Mouse (Mus musculus): ENCODE results near the gene Tpsab1. TPM values are rescaled to one million over a fixed set of nuclear protein-coding genes. Genes with fewer than 3 reads are reported as not detected.

Gene Tpsab1
- 0.21 and 0.23 TPM in 2 replicates for polyA plus RNA-seq (2015; fragmentation: Nextera tagmentation; extraction: Ambion mirVana)

- ATAC-seq (ENCODE audit: insufficient number of reproducible peaks, insufficient read depth, low FRiP score, low TSS enrichment, low read depth), result no peak
These were observed at the start of gene Tpsab1 for GRCm38 (mm10) chr17:25345462-25345861. TSS of gene Tpsab1 (minus strand) at chr17:25345562.

DNA sequence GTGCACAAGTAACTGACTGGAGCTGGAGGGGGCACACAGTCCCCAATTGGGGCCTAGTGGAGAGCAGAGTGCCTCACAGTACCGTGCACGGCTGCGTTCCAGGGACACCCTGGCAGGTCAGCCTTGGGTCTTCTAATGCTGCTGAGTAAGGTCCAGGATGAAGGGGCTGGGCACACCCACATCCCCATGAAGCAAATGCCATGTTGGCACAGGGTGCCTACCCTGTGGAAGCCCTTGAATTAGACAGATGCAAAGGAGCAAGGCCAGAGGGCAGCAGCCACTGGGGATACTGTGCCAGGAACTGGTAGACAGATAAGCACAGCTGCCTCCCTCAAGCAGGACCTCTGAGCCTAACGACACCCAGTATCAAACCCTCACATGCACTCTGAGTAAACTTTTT, 49.2 kb upstream of the Tpsab1 start:
- no peak for ATAC-seq (ENCODE audit: insufficient number of reproducible peaks, insufficient read depth, low FRiP score, low TSS enrichment, low read depth)
- Histone ChIP-seq H3K4me2 (no peak overlapping the region), H3K4me3 (no peak overlapping the region), H3K36me3 (peaks cover 70% of the 10 kb centered on the region), H3K9ac (no peak overlapping the region), H3K9me3 (no peaks in the 10 kb centered on the region), H3K27ac (no peak overlapping the region), H3K27me3 (no peaks in the 10 kb centered on the region), H3K4me1 (peaks cover 11% of the 10 kb centered on the region)
- WGBS, result 85% methylated on average over 4 of the region's 4 CpGs

More at GRCm38 (mm10) chr17:25345462-25345861, at the start of gene Tpsab1:
- Histone ChIP-seq H3K27ac (no peak within 1 kb of the TSS), H3K4me3 (no peak within 1 kb of the TSS), H3K36me3 (no peaks in the 10 kb centered on the region), H3K4me1 (no peaks in the 10 kb centered on the region), H3K27me3 (peaks cover 4% of the 10 kb centered on the region; the same call in 1 of the 2 replicates), H3K9ac (no peak within 1 kb of the TSS), H3K9me3 (no peaks in the 10 kb centered on the region), H3K4me2 (no peak within 1 kb of the TSS)
- 85% methylated on average over 4 of the region's 4 CpGs for WGBS

DNA sequence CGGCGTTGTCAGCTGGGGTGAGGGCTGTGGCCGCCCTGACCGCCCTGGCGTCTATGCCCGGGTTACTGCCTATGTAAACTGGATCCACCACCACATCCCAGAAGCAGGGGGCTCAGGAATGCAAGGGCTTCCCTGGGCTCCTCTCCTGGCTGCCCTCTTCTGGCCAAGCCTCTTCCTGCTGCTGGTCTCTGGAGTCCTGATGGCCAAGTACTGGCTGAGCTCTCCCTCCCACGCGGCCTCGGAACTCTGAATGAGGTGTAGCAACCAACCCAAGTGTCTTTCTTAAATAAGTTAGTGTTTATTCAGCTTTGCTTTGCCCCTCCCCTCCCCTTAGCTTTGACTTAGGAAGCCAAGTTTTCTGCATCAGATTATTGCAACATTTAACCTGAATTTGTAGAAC, 28.6 kb upstream of the Tpsab1 start:
- Histone ChIP-seq H3K27ac (no peak overlapping the region; the same call in 1 of the 2 replicates), H3K4me2 (no peak overlapping the region), H3K4me3 (no peak overlapping the region), H3K27me3 (no peaks in the 10 kb centered on the region), H3K4me1 (no peaks in the 10 kb centered on the region), H3K36me3 (peaks cover 43% of the 10 kb centered on the region), H3K9me3 (no peaks in the 10 kb centered on the region), H3K9ac (no peak overlapping the region)
- 46% methylated on average over 9 of the region's 9 CpGs for WGBS
- no peak for ATAC-seq (ENCODE audit: insufficient number of reproducible peaks, insufficient read depth, low FRiP score, low TSS enrichment, low read depth)

GRCm38 (mm10) chr17:25372491-25372890, 27.1 kb upstream of the Tpsab1 start:
- Histone ChIP-seq H3K36me3 (peaks cover 32% of the 10 kb centered on the region), H3K9ac (no peak overlapping the region), H3K4me3 (no peak overlapping the region), H3K4me2 (no peak overlapping the region), H3K27me3 (no peaks in the 10 kb centered on the region), H3K4me1 (no peaks in the 10 kb centered on the region), H3K27ac (no peak overlapping the region), H3K9me3 (no peaks in the 10 kb centered on the region)
- ATAC-seq (ENCODE audit: insufficient number of reproducible peaks, insufficient read depth, low FRiP score, low TSS enrichment, low read depth), result no peak
- WGBS, result 77% methylated on average over 8 of the region's 8 CpGs

GRCm38 (mm10) chr17:25368973-25369372, 23.6 kb upstream of the Tpsab1 start, which contains the start of gene Tpsg1:
TSS of gene Tpsg1 (plus strand) at chr17:25369273.
- H3K27ac ChIP-seq, result no peak within 1 kb of the TSS
- no peak within 1 kb of the TSS for H3K4me2 ChIP-seq
- H3K4me3 ChIP-seq, result no peak within 1 kb of the TSS
- no peaks in the 10 kb centered on the region for H3K4me1 ChIP-seq
- no peak within 1 kb of the TSS for H3K9ac ChIP-seq
- WGBS, result 83% methylated on average over 3 of the region's 3 CpGs
- H3K9me3 ChIP-seq, result no peaks in the 10 kb centered on the region
- no peaks in the 10 kb centered on the region for H3K36me3 ChIP-seq
- H3K27me3 ChIP-seq, result no peaks in the 10 kb centered on the region
- ATAC-seq (ENCODE audit: insufficient number of reproducible peaks, insufficient read depth, low FRiP score, low TSS enrichment, low read depth), result no peak

- Histone ChIP-seq H3K4me1 (no peaks in the 10 kb centered on the region), H3K27ac (no peak within 1 kb of the TSS), H3K4me2 (no peak within 1 kb of the TSS), H3K9me3 (no peaks in the 10 kb centered on the region), H3K36me3 (no peaks in the 10 kb centered on the region), H3K4me3 (no peak within 1 kb of the TSS), H3K9ac (no peak within 1 kb of the TSS), H3K27me3 (no peaks in the 10 kb centered on the region)
- 69% methylated on average over 2 of the region's 2 CpGs for WGBS
- no peak for ATAC-seq (ENCODE audit: insufficient number of reproducible peaks, insufficient read depth, low FRiP score, low TSS enrichment, low read depth)
These were observed 20.6 kb upstream of the Tpsab1 start, which contains the start of gene Tpsb2 for GRCm38 (mm10) chr17:25366005-25366404. TSS of gene Tpsb2 (plus strand) at chr17:25366305.

DNA sequence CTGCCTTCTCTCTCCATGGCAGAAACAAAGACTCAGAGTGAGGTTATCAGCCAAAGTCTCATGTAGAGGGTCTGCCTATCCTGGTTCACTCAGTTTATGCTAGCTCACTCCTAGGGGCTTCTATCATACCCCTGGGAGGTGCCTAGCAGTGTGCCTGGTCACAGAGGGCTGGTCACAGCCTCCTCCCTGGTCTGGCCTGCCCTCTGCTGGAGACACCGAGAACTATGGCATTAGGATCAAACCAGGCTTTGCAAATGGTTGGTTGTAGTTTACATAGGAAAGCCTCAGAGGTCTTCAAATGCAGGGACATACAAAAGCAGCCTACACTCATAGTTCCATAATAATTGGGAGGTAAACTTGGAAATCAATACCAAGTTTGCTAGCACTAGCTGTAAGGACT, 18.4 kb upstream of the Tpsab1 start:
- 3% methylated on average over 1 of the region's 1 CpGs for WGBS
- H3K4me3 ChIP-seq, result no peak overlapping the region
- no peak overlapping the region for H3K9ac ChIP-seq
- no peaks in the 10 kb centered on the region for H3K36me3 ChIP-seq
- no peaks in the 10 kb centered on the region for H3K27me3 ChIP-seq
- no peaks in the 10 kb centered on the region for H3K9me3 ChIP-seq
- no peak overlapping the region for H3K27ac ChIP-seq
- no peak overlapping the region for H3K4me2 ChIP-seq
- no peak for ATAC-seq (ENCODE audit: insufficient number of reproducible peaks, insufficient read depth, low FRiP score, low TSS enrichment, low read depth)
- no peaks in the 10 kb centered on the region for H3K4me1 ChIP-seq

DNA sequence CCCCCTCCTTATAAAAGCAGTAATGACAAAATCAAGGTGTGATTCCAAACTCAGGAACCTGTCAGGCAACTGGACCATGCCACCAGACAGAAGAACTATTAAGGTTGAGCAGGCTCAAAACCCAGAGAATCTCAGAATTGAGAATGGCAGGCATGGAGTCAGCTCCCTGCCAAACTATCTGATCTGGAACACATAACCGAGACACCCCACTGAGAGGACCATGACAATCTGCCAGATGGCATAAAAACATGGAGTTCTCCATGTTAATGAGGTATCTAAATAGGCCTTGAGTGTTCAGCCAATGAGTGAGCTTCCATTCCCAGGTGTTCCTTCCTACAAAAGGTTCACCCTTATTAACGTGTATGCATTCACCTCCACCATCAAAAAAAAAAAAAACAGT, 15.9 kb upstream of the Tpsab1 start:
- no peaks in the 10 kb centered on the region for H3K36me3 ChIP-seq
- ATAC-seq (ENCODE audit: insufficient number of reproducible peaks, insufficient read depth, low FRiP score, low TSS enrichment, low read depth), result no peak

GRCm38 (mm10) chr17:25341490-25341889, 3.9 kb downstream of the Tpsab1 start:
- no peak overlapping the region for H3K4me3 ChIP-seq
- no peak for ATAC-seq (ENCODE audit: insufficient number of reproducible peaks, insufficient read depth, low FRiP score, low TSS enrichment, low read depth)
- no peak overlapping the region for H3K27ac ChIP-seq
- no peak overlapping the region for H3K4me2 ChIP-seq
- WGBS, result 49% methylated on average over 3 of the region's 3 CpGs
- H3K27me3 ChIP-seq, result peaks cover 2% of the 10 kb centered on the region; the same call in 1 of the 2 replicates
- H3K4me1 ChIP-seq, result no peaks in the 10 kb centered on the region
- no peak overlapping the region for H3K9ac ChIP-seq
- H3K36me3 ChIP-seq, result no peaks in the 10 kb centered on the region
- no peaks in the 10 kb centered on the region for H3K9me3 ChIP-seq

More for the DNA sequence above, 15.9 kb upstream of the Tpsab1 start:
- no peak overlapping the region for H3K4me3 ChIP-seq
- no peaks in the 10 kb centered on the region for H3K9me3 ChIP-seq
- H3K9ac ChIP-seq, result no peak overlapping the region
- no peak overlapping the region for H3K27ac ChIP-seq
- no peaks in the 10 kb centered on the region for H3K4me1 ChIP-seq
- no peaks in the 10 kb centered on the region for H3K27me3 ChIP-seq
- 60% methylated on average over 2 of the region's 2 CpGs for WGBS
- H3K4me2 ChIP-seq, result no peak overlapping the region

DNA sequence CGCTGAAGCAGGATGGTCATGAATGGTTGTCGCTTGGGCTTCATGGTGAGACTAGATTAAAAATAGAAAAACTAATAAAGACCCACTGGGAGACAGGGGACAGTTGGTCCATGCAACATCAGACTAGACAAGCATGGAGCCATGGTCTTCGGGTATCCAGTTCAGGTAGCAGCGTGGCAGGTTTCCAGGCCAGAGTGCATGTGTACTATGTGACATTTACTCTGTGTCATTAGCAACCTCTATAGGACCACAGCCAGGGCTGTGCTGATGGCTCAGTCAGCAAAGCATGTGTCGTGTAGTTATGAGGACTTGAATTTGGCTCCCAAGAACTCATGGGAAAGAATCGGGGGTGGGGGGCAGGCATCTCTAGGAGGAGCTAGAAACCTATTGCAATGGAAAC, 5.4 kb downstream of the Tpsab1 start:
- no peak for ATAC-seq (ENCODE audit: insufficient number of reproducible peaks, insufficient read depth, low FRiP score, low TSS enrichment, low read depth)
- H3K27me3 ChIP-seq, result 0 out of 2 replicates have a peak, but pooled peaks cover 2% of the 10 kb centered on the region
- H3K4me2 ChIP-seq, result no peak overlapping the region
- H3K9ac ChIP-seq, result no peak overlapping the region
- H3K4me3 ChIP-seq, result no peak overlapping the region
- H3K36me3 ChIP-seq, result no peaks in the 10 kb centered on the region
- WGBS, result 87% methylated on average over 6 of the region's 6 CpGs
- no peak overlapping the region for H3K27ac ChIP-seq
- no peaks in the 10 kb centered on the region for H3K9me3 ChIP-seq
- no peaks in the 10 kb centered on the region for H3K4me1 ChIP-seq

DNA sequence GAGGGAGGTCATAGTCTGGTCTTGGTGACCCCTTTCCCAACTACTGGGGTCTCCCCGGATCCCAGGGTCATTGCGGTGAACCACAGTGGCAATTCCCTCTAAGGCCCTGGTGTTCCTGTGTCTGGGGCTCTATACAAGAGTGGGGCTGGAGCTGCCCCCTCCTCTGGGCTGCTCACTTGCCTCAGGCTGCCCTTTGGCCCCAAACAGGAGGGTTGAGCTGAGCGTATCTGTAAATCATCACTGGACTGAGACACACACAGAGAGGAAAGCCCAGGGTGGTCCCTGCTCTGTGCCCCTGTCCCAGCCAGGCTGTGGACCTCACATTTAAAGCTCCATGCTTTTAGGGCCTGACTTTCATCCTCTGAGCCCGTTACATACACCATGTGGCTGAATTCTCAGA, 7.1 kb downstream of the Tpsab1 start:
- H3K4me2 ChIP-seq, result no peak overlapping the region
- WGBS, result 78% methylated on average over 4 of the region's 4 CpGs
- peaks cover 14% of the 10 kb centered on the region; the same call in 1 of the 2 replicates for H3K27me3 ChIP-seq
- no peaks in the 10 kb centered on the region for H3K9me3 ChIP-seq
- no peaks in the 10 kb centered on the region for H3K36me3 ChIP-seq
- H3K27ac ChIP-seq, result no peak overlapping the region
- H3K4me3 ChIP-seq, result no peak overlapping the region
- no peak overlapping the region for H3K9ac ChIP-seq
- ATAC-seq (ENCODE audit: insufficient number of reproducible peaks, insufficient read depth, low FRiP score, low TSS enrichment, low read depth), result no peak
- no peaks in the 10 kb centered on the region for H3K4me1 ChIP-seq

GRCm38 (mm10) chr17:25333943-25334342, 11.4 kb downstream of the Tpsab1 start:
- H3K9ac ChIP-seq, result no peak overlapping the region
- no peak overlapping the region for H3K27ac ChIP-seq
- no peak for ATAC-seq (ENCODE audit: insufficient number of reproducible peaks, insufficient read depth, low FRiP score, low TSS enrichment, low read depth)
- no peaks in the 10 kb centered on the region for H3K4me1 ChIP-seq
- WGBS, result 1% methylated on average over 8 of the region's 8 CpGs
- no peak overlapping the region for H3K4me2 ChIP-seq
- H3K27me3 ChIP-seq, result peaks cover 26% of the 10 kb centered on the region; the same call in 1 of the 2 replicates
- no peak overlapping the region for H3K4me3 ChIP-seq
- no peaks in the 10 kb centered on the region for H3K36me3 ChIP-seq
- no peaks in the 10 kb centered on the region for H3K9me3 ChIP-seq

Measured in embryonic facial prominence, embryonic 13.5 days (tissue).